Mouse (Mus musculus) liver, embryonic 15.5 days (tissue): Measurements from ENCODE around the gene Tmem177. TPM values are rescaled to one million over a fixed set of nuclear protein-coding genes. Genes with fewer than 3 reads are reported as not detected.

Experiments used
- ATAC-seq: fragments of 200-750 bp; cut with Nextera tagmentation; 2 replicates; pipeline ENCODE4 v1.8.0; 2017; ENCODE audit warnings: moderate number of reproducible peaks, mild to moderate bottlenecking, moderate library complexity; ENCODE audit not compliant: insufficient read depth
- H3K27ac ChIP-seq: fragments of 300-500 bp; sonication (generic); replicated peaks from 2 replicates; pipeline ENCODE4 v1.5.1; 2015; ENCODE audit warnings: mild to moderate bottlenecking, inconsistent platforms
- H3K27me3 ChIP-seq: fragments of 300-500 bp; sonication (generic); 2 replicates; pipeline ENCODE4 v1.6.1; 2015; ENCODE audit warnings: mild to moderate bottlenecking, inconsistent platforms
- H3K36me3 ChIP-seq: fragments of 300-500 bp; sonication (generic); replicated peaks from 2 replicates; pipeline ENCODE4 v1.6.1; 2015; ENCODE audit warnings: moderate library complexity, mild to moderate bottlenecking, inconsistent platforms
- H3K4me1 ChIP-seq: fragments of 300-500 bp; sonication (generic); replicated peaks from 2 replicates; pipeline ENCODE4 v1.6.1; 2015; ENCODE audit warnings: inconsistent platforms
- H3K4me2 ChIP-seq: fragments of 300-500 bp; sonication (generic); 2 replicates; pipeline ENCODE4 v1.6.1; 2015; ENCODE audit warnings: moderate library complexity, mild to moderate bottlenecking, inconsistent platforms
- H3K4me3 ChIP-seq: fragments of 300-500 bp; sonication (generic); replicated peaks from 2 replicates; pipeline ENCODE4 v1.5.1; 2015; ENCODE audit warnings: mild to moderate bottlenecking, inconsistent platforms
- H3K9ac ChIP-seq: fragments of 300-500 bp; sonication (generic); 2 replicates; pipeline ENCODE4 v1.6.1; 2015; ENCODE audit warnings: moderate library complexity, mild to moderate bottlenecking, inconsistent platforms
- H3K9me3 ChIP-seq: fragments of 300-500 bp; sonication (generic); replicated peaks from 2 replicates; pipeline ENCODE4 v1.6.1; 2016; ENCODE audit warnings: inconsistent platforms
- WGBS: fragments of 180-500 bp; shearing (Covaris S2); methylation state at CpG from one replicate; pipeline ENCODE4 v1.1.7; 2015; ENCODE audit warnings: mixed read lengths; ENCODE audit not compliant: insufficient replicate concordance; 5-methylcytosine and 5-hydroxymethylcytosine counted together
- polyA plus RNA-seq: library from polyadenylated mRNA; unstranded; fragments of >200 nt; fragmentation: Nextera tagmentation; extraction: Ambion mirVana; gene quantifications from 2 replicates; pipeline ENCODE4 v1.2.1, GENCODE M21; 2015

The Tmem177 gene
- polyA plus RNA-seq, 1 experiment from 2014 or later = 3.7 TPM

DNA sequence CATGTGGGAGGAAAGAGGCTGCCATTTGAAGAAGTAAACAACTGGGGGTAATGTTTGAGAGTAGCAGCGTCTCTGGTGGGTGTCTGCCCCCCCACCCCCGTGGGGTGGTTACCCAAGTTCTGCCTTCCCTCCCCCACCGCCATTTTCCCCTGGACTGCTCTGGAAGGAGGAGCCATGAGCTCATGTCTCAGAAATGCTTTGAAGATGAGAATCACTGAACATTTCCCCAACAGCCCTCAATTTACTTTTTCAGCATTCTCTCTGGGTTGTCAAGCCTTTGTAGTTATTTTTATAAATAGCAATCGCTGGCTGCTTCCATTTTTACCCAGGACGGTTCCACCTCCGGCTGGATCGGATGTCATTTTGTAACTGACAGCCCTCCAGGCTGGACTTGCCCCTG, 26.7 kb downstream of the Tmem177 start:
- Histone ChIP-seq H3K4me3 (no peak overlapping the region), H3K27me3 (no peaks in the 10 kb centered on the region), H3K9me3 (no peaks in the 10 kb centered on the region), H3K4me2 (no peak overlapping the region), H3K4me1 (no peaks in the 10 kb centered on the region), H3K27ac (no peak overlapping the region), H3K36me3 (no peaks in the 10 kb centered on the region), H3K9ac (no peak overlapping the region)
- no peak for ATAC-seq
- WGBS = 50% methylated on average over 7 of the region's 7 CpGs

DNA sequence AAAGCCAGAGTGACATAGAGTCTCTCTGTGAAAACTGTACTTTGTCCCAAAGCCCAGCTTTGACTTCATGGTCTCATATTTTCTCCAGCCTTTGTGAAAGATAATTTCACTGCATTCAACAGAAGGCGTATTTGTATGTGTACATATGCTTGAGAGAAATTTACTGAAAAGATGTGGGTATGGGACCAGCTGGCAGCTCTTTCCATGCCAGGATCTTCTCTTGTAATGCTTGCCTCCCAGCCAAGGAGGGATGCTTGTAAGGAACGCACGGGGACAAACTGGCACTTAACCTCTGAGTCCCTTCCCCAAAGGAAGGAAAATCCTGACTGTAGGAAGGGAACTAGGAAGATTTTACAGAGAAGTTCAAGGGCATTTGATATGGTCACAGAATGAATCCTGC, 28.7 kb downstream of the Tmem177 start:
- Histone ChIP-seq H3K27ac (no peak overlapping the region), H3K4me1 (no peaks in the 10 kb centered on the region), H3K9me3 (no peaks in the 10 kb centered on the region), H3K4me3 (no peak overlapping the region), H3K9ac (no peak overlapping the region), H3K27me3 (no peaks in the 10 kb centered on the region), H3K4me2 (no peak overlapping the region), H3K36me3 (no peaks in the 10 kb centered on the region)
- WGBS = 63% methylated on average over 3 of the region's 3 CpGs
- no peak for ATAC-seq

DNA sequence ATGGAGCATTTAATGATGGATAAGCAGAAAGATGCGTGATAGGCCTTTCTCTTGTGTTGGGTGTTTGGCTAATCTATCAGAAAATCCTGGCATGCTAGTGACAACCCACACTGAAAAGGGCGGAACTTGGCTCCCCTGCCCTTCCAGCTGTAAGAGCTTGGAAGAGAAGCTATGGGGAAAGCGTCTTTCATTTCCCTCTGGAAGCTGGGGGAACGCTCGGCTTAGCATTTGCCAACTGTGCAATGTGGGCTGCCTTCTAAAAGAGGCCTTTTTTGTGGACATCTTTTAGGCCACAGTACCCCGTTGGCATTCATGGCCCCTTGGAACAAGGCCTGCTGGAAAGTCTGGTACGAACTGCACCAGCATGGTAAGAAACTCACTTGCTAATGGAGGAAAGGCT, 34.1 kb downstream of the Tmem177 start:
- Histone ChIP-seq H3K4me3 (no peak overlapping the region), H3K36me3 (no peaks in the 10 kb centered on the region), H3K9ac (no peak overlapping the region), H3K4me2 (no peak overlapping the region), H3K9me3 (no peaks in the 10 kb centered on the region), H3K27me3 (no peaks in the 10 kb centered on the region), H3K27ac (no peak overlapping the region), H3K4me1 (no peaks in the 10 kb centered on the region)
- 70% methylated on average over 7 of the region's 7 CpGs for WGBS
- ATAC-seq = no peak

DNA sequence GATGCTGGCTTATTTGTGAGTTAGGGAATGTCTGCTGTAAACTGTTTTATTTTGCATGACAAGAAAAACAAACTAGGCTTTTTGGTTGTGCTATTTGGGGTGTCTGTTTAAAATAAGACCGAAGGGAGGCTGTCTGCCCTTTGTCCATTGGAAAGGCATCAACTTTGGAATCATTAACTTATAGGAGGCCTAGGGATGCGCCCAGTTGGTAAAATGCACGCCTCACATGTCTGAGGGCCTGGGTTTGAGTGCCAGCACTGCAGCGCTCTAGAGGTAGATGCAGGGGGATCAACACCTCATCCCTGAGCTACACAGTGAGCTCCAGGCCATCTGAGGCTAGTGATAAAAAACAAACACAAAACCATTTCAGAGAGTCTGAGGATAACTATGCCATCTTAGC, 35.5 kb downstream of the Tmem177 start:
- no peak for ATAC-seq
- Histone ChIP-seq H3K4me2 (no peak overlapping the region), H3K9ac (no peak overlapping the region), H3K9me3 (no peaks in the 10 kb centered on the region), H3K4me3 (no peak overlapping the region), H3K4me1 (no peaks in the 10 kb centered on the region), H3K27ac (no peak overlapping the region), H3K27me3 (no peaks in the 10 kb centered on the region), H3K36me3 (no peaks in the 10 kb centered on the region)
- whole genome bisulfite sequencing = 61% methylated on average over 4 of the region's 4 CpGs

DNA sequence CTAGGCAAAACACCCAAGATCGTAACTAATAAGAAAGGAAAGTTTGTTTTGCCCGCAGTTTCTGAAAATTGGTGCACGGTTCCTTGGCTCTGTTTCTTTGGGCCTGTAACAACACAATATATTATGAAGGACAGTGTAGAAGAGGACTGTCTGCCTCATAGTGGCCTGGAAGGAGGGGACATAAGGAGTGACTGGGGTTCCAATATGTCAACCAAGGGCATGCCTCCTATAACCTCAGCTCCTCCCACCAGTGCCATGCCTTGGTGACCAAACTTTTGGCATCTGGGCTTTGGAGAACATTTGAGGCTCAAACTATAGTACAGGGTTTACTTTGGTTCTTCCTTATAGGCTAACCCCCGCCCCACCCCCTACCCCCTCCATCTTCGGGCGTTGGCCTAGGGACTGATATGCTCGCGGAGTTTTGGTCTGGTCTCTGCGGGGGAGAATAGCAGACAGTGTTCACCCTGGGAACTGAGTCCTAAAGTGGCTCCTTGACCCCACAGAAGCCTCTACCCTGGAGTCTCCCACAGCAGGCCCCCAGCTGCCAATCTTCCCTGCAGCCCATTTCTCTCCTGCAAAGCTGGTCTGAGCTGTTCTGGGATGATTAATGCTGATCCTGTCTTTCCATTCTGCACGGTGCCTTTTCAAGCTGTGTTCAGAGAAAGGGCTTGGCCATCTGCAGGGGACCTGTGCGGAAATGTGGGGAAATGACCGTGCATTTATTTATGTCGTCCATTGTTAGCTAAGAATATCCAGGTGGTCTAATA, 44.4 kb downstream of the Tmem177 start:
- Histone ChIP-seq H3K27me3 (no peaks in the 10 kb centered on the region), H3K4me1 (no peaks in the 10 kb centered on the region), H3K27ac (no peak overlapping the region), H3K9ac (no peak overlapping the region), H3K36me3 (no peaks in the 10 kb centered on the region), H3K9me3 (no peaks in the 10 kb centered on the region), H3K4me3 (no peak overlapping the region), H3K4me2 (no peak overlapping the region)
- ATAC-seq = no peak
- WGBS = 48% methylated on average over 13 of the region's 13 CpGs

DNA sequence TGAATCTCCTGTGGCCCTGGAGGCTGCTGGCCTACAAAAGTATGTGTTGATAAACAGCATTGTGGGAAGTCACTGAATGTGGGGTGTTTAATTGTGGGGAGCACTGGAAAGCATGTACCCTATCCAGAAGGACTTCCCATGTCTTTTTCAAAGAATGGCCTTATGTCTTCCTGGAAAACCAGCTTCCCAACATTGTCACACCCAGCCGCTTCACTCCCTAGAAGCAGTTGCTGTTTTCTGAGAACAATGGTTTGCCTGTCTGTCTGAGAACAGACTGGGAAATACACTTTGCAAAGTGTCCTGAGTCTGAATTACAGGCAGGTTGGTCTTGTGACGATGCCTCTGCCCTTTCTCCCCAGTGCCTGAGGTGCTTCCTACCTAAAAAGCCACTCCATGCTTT, 45.7 kb downstream of the Tmem177 start:
- no peak for ATAC-seq
- Histone ChIP-seq H3K4me3 (no peak overlapping the region), H3K36me3 (no peaks in the 10 kb centered on the region), H3K9ac (no peak overlapping the region), H3K27me3 (no peaks in the 10 kb centered on the region), H3K9me3 (no peaks in the 10 kb centered on the region), H3K4me2 (no peak overlapping the region), H3K27ac (no peak overlapping the region), H3K4me1 (no peaks in the 10 kb centered on the region)
- WGBS = 60% methylated on average over 2 of the region's 2 CpGs

DNA sequence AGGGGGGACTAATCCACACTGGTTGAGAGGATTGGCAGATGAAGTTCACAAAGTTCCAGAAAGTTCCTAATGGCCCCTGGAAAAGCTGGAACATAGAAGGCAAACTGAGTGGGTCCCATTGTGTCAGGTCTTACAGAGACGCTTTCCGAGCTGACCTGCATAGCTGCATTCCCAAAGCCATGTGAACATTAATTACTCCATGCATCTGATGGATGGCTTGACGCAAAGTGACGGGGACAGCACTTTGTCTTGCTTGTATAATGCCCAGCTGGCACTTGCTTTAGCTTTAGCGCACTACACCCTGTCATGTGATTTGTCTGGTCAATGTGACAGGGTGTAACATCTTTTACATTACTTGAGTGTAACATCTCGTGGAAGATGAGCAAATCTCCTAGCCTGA, 47.7 kb downstream of the Tmem177 start:
- Histone ChIP-seq H3K36me3 (no peaks in the 10 kb centered on the region), H3K9me3 (no peaks in the 10 kb centered on the region), H3K4me3 (no peak overlapping the region), H3K27ac (no peak overlapping the region), H3K4me1 (no peaks in the 10 kb centered on the region), H3K4me2 (no peak overlapping the region), H3K27me3 (no peaks in the 10 kb centered on the region), H3K9ac (no peak overlapping the region)
- ATAC-seq = no peak
- WGBS = 63% methylated on average over 6 of the region's 6 CpGs

DNA sequence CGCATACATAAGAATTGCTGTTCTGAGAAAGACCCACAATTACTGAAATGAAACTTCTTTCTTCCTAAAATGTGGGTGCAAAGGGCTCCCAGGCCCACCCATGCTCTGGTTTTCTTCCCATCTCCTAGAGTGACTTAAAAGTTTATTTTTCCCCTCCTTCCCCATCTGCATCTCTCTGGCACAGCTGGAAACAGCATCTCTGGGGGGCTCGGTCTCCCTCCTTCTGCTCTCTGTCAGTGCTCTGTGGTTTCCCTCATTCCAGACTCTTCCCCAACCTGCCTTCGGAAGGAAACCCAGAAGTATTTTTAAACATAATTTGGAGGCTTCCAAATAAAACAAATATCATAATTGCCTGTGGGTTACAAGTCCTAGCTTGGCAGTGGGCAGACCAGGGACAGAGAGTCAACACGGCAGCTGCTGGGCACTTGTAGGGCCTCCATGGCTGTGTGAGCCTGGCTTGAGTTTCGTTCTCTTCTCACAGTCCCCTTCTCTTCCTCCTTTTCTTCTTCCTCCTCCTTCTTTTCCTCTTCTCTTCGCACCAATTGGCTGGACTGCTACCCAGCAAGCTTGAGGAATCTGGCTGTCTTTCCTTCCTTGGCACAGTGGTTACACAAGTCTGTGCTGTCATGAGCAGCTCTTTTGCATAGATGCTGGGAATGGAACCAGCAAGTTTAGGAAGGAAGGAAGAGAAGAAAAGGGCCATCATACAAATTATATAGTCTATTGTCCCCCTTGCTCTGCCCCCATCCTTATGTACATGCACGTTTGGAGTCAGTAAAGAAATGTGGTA, 49.3 kb downstream of the Tmem177 start:
- Histone ChIP-seq H3K27me3 (no peaks in the 10 kb centered on the region), H3K4me3 (no peak overlapping the region), H3K36me3 (no peaks in the 10 kb centered on the region), H3K4me1 (no peaks in the 10 kb centered on the region), H3K9ac (no peak overlapping the region), H3K4me2 (no peak overlapping the region), H3K27ac (no peak overlapping the region), H3K9me3 (no peaks in the 10 kb centered on the region)
- ATAC-seq = no peak
- 53% methylated on average over 7 of the region's 7 CpGs for WGBS

DNA sequence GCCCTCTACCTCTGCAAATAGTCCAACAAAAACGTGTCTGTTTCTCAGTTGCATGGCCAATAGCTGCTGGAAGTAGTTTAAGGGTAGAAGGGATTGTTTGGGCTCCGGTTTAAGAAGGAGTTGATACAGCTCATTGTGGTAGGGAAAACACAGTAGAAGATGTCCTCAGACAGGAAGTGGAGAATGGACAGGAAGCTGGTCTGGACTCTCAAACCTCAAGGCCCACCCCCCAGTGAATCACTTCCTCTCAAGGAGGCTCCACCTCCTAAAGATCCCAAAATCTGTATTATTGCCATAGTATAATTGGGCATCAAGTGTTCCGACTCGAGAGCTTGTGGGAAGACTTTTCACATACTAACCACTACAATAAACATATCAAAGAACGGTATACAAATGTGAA, 53.4 kb downstream of the Tmem177 start:
- Histone ChIP-seq H3K9ac (no peak overlapping the region), H3K9me3 (no peaks in the 10 kb centered on the region), H3K36me3 (no peaks in the 10 kb centered on the region), H3K4me2 (no peak overlapping the region), H3K27me3 (no peaks in the 10 kb centered on the region), H3K27ac (no peak overlapping the region), H3K4me3 (no peak overlapping the region), H3K4me1 (no peaks in the 10 kb centered on the region)
- no peak for ATAC-seq
- 60% methylated on average over 5 of the region's 5 CpGs for WGBS
